Mouse (Mus musculus) urinary bladder, adult 18-20 months (tissue): ENCODE measurements around the gene Sst.

Experiments
- DNase-seq, 2 experiments: peaks; one replicate each; pipeline ENCODE4 v3.0.0; 2022; ENCODE audit warnings: low spot score in 2 of 2, mixed read lengths in 2 of 2

Gene Sst

DNA sequence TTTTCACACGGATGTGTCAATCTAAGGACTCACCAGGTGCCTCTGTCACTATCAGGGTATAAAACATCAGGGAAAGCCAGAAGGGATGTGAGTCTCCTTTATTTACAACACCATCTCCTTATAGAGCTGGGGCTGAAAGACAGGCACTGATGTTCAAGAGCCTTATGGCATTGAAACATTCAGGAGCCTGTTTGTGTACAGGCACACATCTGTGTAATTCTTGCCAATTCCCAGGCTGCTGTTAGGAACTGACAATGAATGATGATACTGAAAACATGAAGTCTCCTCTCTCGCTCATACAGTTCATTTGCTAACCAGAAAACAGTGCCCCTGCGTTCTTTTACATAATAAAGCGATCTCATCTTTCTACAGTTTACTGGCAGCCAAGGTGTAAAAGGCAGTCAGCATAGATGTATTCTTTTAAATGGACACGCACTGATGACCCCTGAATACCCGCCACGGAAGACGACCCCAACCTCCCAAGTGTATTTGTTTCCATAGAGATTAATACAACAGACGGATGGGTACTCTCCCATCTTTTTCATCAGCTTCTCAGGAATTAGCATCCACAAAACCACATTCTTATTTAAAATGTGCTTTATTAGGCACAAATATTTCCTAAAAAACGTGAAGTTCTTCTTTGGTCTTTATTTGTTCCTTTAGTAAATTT, 2.7 kb downstream of the Sst start:
- no peak for DNase-seq

DNA sequence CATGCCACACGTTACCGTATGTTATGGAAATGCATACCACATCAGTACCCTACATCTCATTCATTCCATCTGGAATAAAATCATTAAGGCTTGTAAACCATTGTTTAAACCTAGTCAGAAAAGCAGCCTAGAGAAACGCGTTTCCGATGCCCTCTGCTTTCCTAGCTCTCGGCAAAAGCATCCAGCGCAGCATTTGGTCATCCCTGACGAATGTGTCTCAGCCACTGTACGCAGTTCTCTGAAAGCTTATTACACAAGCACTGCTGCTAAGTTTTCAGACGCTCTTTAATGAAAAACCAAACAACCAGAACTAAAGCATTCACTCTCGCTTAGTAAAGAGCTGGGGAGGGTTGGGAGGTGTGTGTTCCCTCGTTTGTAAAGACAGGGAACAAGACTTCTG, 5.7 kb downstream of the Sst start:
- DNase-seq = no peak

DNA sequence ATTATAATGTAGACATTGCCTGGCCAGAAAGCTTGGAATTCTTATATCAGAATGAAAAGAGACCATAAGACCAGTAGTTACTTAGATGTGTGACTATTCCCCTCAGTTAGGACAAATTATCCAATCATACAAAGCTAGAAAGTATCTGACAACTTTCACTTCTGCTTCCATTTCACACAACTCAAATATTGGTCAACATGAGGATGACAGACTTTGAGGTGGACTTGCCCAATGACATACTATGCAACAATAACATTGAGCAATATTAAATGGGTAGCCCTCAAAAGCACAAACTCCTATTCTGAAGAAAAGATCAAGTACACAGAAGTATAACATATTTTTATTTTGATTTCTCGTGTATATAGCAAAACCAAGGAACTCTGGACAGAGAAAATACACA, 35.5 kb downstream of the Sst start:
- no peak for DNase-seq

DNA sequence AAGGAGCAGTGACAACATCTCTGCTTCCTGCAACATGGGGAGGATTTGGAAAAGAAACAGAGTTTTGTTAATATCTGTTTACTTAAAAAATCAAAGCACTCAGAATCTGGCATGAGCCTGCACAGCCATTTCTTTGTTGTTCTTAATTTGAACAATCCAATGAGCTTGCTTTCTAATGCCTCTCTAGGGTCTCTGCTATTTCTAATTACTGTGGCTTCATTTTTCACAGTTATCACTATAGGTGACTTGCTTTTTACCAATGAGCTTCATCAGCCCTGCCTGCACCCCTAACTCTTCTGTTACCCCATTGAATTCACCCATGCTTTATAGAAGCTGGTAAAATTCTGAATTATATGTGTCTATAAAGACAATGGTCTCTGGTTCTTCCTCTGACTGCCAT, 41.0 kb downstream of the Sst start:
- no peak for DNase-seq

DNA sequence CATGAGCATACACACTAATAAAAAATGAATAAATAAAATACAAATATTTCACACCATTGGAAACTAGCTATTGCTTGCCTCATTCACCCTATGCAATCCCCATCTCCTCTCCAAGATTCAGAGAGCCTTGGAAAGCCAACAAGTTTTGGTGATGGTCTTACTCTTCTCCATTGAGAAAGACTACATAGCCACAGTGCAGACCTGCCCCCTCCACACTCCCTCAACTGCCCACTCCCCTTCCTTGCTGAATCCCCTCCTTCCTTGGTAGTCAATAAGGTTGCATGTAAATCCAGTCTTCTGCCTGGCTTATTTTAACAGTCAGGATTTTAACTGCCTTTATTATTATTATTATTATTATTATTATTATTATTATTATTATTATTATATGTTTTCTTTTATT, 41.6 kb downstream of the Sst start:
- DNase-seq = no peak

DNA sequence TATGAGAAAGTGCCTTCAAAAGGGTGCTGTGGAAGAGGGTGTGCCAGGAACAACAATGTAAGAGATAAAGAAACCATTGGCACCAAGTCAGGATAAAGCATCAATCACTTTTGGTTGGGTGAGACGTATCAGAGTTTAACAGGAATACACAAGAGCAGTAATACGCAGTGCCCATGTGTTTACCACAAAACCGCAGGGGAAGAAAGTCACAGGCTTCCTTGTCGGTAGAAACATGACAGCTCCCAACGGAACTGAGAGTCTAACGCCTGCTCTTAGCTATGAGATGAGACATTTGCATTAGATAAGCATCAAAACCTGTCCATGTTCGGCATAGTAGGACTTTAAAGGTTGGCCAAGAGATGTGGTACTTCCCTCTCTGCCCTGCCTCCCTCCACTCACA, 46.1 kb downstream of the Sst start:
- DNase-seq = no peak

DNA sequence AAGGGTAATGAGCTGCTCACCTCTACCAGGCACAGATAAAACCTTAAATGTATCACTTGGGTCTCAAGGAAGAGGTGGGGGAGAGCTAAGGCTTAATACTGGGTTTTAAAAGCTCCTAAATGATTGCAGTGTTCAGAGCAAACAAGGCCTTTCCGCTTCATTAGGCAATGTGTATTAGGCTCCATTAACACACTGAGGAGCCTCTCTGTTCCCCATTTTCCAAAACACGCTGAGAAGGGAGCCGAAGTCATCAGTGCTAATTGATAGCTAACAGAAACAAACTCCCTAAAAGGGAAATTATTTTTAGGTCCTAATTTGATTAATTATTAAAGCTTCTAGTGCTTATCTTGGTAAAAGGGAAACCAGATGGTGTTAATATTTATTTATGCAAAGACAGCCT, 48.1 kb downstream of the Sst start:
- no peak for DNase-seq
